ENCODE assay signal across 11 mouse cellular contexts in the genomic region with DNA sequence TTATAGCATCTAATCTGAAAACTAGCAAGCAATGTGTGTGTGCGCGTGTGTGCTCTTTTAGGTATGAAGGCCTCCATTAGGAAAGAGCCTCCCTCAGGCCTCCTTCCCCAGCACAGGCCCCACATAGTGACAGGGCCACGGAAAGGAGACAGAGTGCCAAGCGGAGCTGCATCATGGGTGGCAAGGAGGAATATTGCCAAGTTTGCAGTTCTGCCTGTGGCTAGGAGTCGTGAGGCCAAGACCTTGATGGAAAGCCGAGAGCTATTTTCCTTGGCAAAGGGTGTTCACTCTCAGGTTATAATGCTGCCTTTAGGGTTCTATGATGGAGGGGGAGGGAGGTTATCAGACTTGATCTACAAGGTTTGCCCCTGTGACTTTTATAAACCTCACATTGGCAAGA. TPM values are rescaled to one million over a fixed set of nuclear protein-coding genes. Genes with fewer than 3 reads are reported as not detected.
DNase-seq lines count a peak whose midpoint lies in the region; ATAC-seq and TF ChIP-seq lines count a peak whose summit lies in the region.
"Had no signal": no experiment of that assay in that cellular context is flagged by ENCODE, and none has a peak within 500 bp of the region (broad histone marks: within the 10 kb centered on the region; RNA-seq: fewer than 3 reads in every experiment).

No protein-coding gene starts in this region.

- 52% methylated on average over 6 of the region's 6 CpGs for WGBS in lung, embryonic 14.5 days
- 35% methylated on average over 6 of the region's 6 CpGs for WGBS in limb, embryonic 14.5 days

- H3K4me3 ChIP-seq in lung, embryonic 14.5 days (ENCODE audit: low read depth, low read length), result no peak overlapping the region
- no peak overlapping the region for H3K4me3 ChIP-seq in limb, embryonic 14.5 days (replicated peaks; ENCODE audit: low read length)
- H3K4me3 ChIP-seq: liver, embryonic 12.5 days had no signal

- no peak overlapping the region for H3K9ac ChIP-seq in lung, embryonic 14.5 days
- H3K9ac ChIP-seq in limb, embryonic 14.5 days (ENCODE audit: low read depth, low read length, severe bottlenecking), result no peak overlapping the region
- H3K9ac ChIP-seq: liver, embryonic 12.5 days had no signal

- DNase-seq in gastrocnemius, postnatal 25 days, result peak; percentile 22
- DNase-seq in gastrocnemius, postnatal 14 days, result no peak
- DNase-seq in lung, embryonic 14.5 days, result peak; percentile 59
- DNase-seq in lung, postnatal 14 days, result no peak
- peak; percentile 77 for DNase-seq in adrenal gland, postnatal 14 days
- peak; percentile 74 for DNase-seq in limb, embryonic 14.5 days (ENCODE audit: low spot score)
- DNase-seq in layer of hippocampus, postnatal 14 days (ENCODE audit: low spot score in 2 of 2), result no peak
- DNase-seq: gastrocnemius, postnatal 36 days had no signal

- TF ChIP-seq POLR2A in limb, embryonic 14.5 days (IDR thresholded peaks at IDR 0.05; ENCODE audit: borderline replicate concordance, extremely low read depth, insufficient read depth, insufficient read length), result no peak

- intact Hi-C loops in gastrocnemius, postnatal 14 days (cut with DNase I; ENCODE audit: low total_unique reads), result no loop called here

- no peak overlapping the region for H3K27ac ChIP-seq in lung, embryonic 14.5 days (ENCODE audit: low read depth)
- H3K27ac ChIP-seq in limb, embryonic 14.5 days (replicated peaks; ENCODE audit: low read depth, low read length), result no peak overlapping the region
- H3K27ac ChIP-seq: liver, embryonic 12.5 days had no signal

- H3K36me3 ChIP-seq in lung, embryonic 14.5 days (ENCODE audit: insufficient read depth), result no peaks in the 10 kb centered on the region
- no peaks in the 10 kb centered on the region for H3K36me3 ChIP-seq in limb, embryonic 14.5 days (ENCODE audit: control insufficient read depth, insufficient read depth, low read length)
- H3K36me3 ChIP-seq: liver, embryonic 12.5 days had no signal

- TF ChIP-seq CTCF in lung, embryonic 14.5 days (IDR thresholded peaks at IDR 0.05; ENCODE audit: low read depth), result no peak

- no peak overlapping the region for H3K4me2 ChIP-seq in lung, embryonic 14.5 days
- no peak overlapping the region for H3K4me2 ChIP-seq in limb, embryonic 14.5 days (replicated peaks; ENCODE audit: low read depth, low read length, severe bottlenecking)
- H3K4me2 ChIP-seq: liver, embryonic 12.5 days had no signal

- peaks cover 28% of the 10 kb centered on the region for H3K4me1 ChIP-seq in lung, embryonic 14.5 days (ENCODE audit: insufficient read depth)
- peaks cover 45% of the 10 kb centered on the region for H3K4me1 ChIP-seq in limb, embryonic 14.5 days (ENCODE audit: control insufficient read depth, insufficient read depth, low read length)

- no peaks in the 10 kb centered on the region for H3K27me3 ChIP-seq in lung, embryonic 14.5 days (ENCODE audit: insufficient read depth, low read length)
- no peaks in the 10 kb centered on the region for H3K27me3 ChIP-seq in limb, embryonic 14.5 days (ENCODE audit: control insufficient read depth, insufficient read depth, low read length)

- H3K9me3 ChIP-seq in lung, embryonic 14.5 days (ENCODE audit: low read depth, low read length), result no peaks in the 10 kb centered on the region
- no peaks in the 10 kb centered on the region for H3K9me3 ChIP-seq in limb, embryonic 14.5 days (ENCODE audit: control insufficient read depth, low read length)
- H3K9me3 ChIP-seq: liver, embryonic 12.5 days had no signal

- ATAC-seq in lung, embryonic 14.5 days (ENCODE audit: insufficient read depth), result no peak
- ATAC-seq in limb, embryonic 14.5 days (ENCODE audit: low FRiP score, low read depth), result peak; percentile 35; the same call in 1 of the 2 replicates
- ATAC-seq: inflammation-experienced regulatory T-cells, adult 6 months; liver, embryonic 12.5 days; midbrain, embryonic 16.5 days had no signal

RNA-seq across cellular contexts. Expression of a gene that starts 53.4 kb away (rescaled TPM):
- total RNA-seq in gastrocnemius, postnatal 25 days (2021), result over 10,000 TPM; 20,359 to 26,033 TPM
- total RNA-seq in gastrocnemius, postnatal 14 days (2021), result over 10,000 TPM; 23,393 to 24,139 TPM
- polyA plus RNA-seq in lung, embryonic 14.5 days (2014; fragmentation: Nextera tagmentation; extraction: Ambion mirVana), result 635 and 725 TPM in 2 replicates
- total RNA-seq in adrenal gland, postnatal 14 days (2021), result 183 and 207 TPM in 2 replicates
- 420 and 643 TPM in 2 replicates for polyA plus RNA-seq in limb, embryonic 14.5 days (2012; rRNA removed)
- polyA plus RNA-seq in limb, embryonic 14.5 days (2014; fragmentation: Nextera tagmentation; extraction: Ambion mirVana), result 724 and 728 TPM in 2 replicates
- total RNA-seq in layer of hippocampus, postnatal 14 days (2021), result 100 to 1,000 TPM; 230 to 252 TPM

Comparison
In these comparisons a context has a peak if more than half of its experiments do, and no peak if none do; other contexts are left out.
1. DNase-seq: peak in gastrocnemius, postnatal 25 days (single experiment), lung, embryonic 14.5 days (single experiment), adrenal gland, postnatal 14 days (single experiment) and limb, embryonic 14.5 days (single experiment); none in gastrocnemius, postnatal 14 days (single experiment), lung, postnatal 14 days (single experiment) and layer of hippocampus, postnatal 14 days (0 of 2).
2. RNA of a gene that starts 53.4 kb away (total RNA-seq): 20,359 to 26,033 TPM in gastrocnemius, postnatal 25 days and 23,393 to 24,139 TPM in gastrocnemius, postnatal 14 days; 230 to 252 TPM in layer of hippocampus, postnatal 14 days and 183 to 207 TPM in adrenal gland, postnatal 14 days; every median in the first group is over 10 times any median in the second.